Mouse (Mus musculus): Measurements from ENCODE around the gene Hist1h4j. TPM values are rescaled to one million over a fixed set of nuclear protein-coding genes. Genes with fewer than 3 reads are reported as not detected.

Gene Hist1h4j
- polyA plus RNA-seq, 1 experiment from 2014 or later, result 1.2 TPM

Small RNA genes within 50 kb of the gene (microRNA-seq; reads per million reads assigned to microRNA genes)
- gene Gm44357, result not detected
- gene Gm44367, result not detected
- not detected for gene Gm44454

Other genes with a start within 250 kb of the Hist1h4j start
- gene AK157302, start 239.8 kb upstream of the Hist1h4j start, polyA plus RNA-seq (2015; fragmentation: Nextera tagmentation; extraction: Ambion mirVana), result 0.19 and 0.41 TPM in 2 replicates
- gene Gm11273, start 233.6 kb upstream of the Hist1h4j start, polyA plus RNA-seq (2015; fragmentation: Nextera tagmentation; extraction: Ambion mirVana), result 5.2 and 7.3 TPM in 2 replicates
- gene Zkscan8, start 203.9 kb upstream of the Hist1h4j start, polyA plus RNA-seq (2015; fragmentation: Nextera tagmentation; extraction: Ambion mirVana), result 6.1 TPM in 2 replicates
- gene Olfr1366, start 192.3 kb upstream of the Hist1h4j start, polyA plus RNA-seq (2015; fragmentation: Nextera tagmentation; extraction: Ambion mirVana), result 0.17 and 0.18 TPM in 2 replicates
- gene Olfr1535, start 175.2 kb upstream of the Hist1h4j start, polyA plus RNA-seq (2015; fragmentation: Nextera tagmentation; extraction: Ambion mirVana), result not detected in 2 replicates
- not detected in 2 replicates for gene Olfr1364, start 153.3 kb upstream of the Hist1h4j start, polyA plus RNA-seq (2015; fragmentation: Nextera tagmentation; extraction: Ambion mirVana)
- gene Olfr1362, start 121.0 kb upstream of the Hist1h4j start, polyA plus RNA-seq (2015; fragmentation: Nextera tagmentation; extraction: Ambion mirVana), result not detected in 2 replicates
- not detected in 2 replicates for gene Olfr11, start 92.5 kb upstream of the Hist1h4j start, polyA plus RNA-seq (2015; fragmentation: Nextera tagmentation; extraction: Ambion mirVana)
- gene Olfr1361, start 71.7 kb upstream of the Hist1h4j start, polyA plus RNA-seq (2015; fragmentation: Nextera tagmentation; extraction: Ambion mirVana), result not detected in 2 replicates
- gene Olfr1360, start 57.7 kb upstream of the Hist1h4j start, polyA plus RNA-seq (2015; fragmentation: Nextera tagmentation; extraction: Ambion mirVana), result not detected in 2 replicates
- gene Olfr1359, start 37.0 kb upstream of the Hist1h4j start, polyA plus RNA-seq (2015; fragmentation: Nextera tagmentation; extraction: Ambion mirVana), result not detected in 2 replicates
- gene Hist1h2bl, start 18.9 kb upstream of the Hist1h4j start, polyA plus RNA-seq (2015; fragmentation: Nextera tagmentation; extraction: Ambion mirVana), result 0.96 and 1.2 TPM in 2 replicates
- 17.1 and 23.9 TPM in 2 replicates for gene Hist1h2ai, start 18.6 kb upstream of the Hist1h4j start, polyA plus RNA-seq (2015; fragmentation: Nextera tagmentation; extraction: Ambion mirVana)
- 3.5 and 7.6 TPM in 2 replicates for gene Hist1h3h, start 17.4 kb upstream of the Hist1h4j start, polyA plus RNA-seq (2015; fragmentation: Nextera tagmentation; extraction: Ambion mirVana)
- gene Hist1h2bm, start 13.0 kb upstream of the Hist1h4j start, polyA plus RNA-seq (2015; fragmentation: Nextera tagmentation; extraction: Ambion mirVana), result 2.5 and 4.5 TPM in 2 replicates
- 4.1 TPM in 1 of 2 replicates, not detected in the other for gene Hist1h4k, start 15.4 kb downstream of the Hist1h4j start, polyA plus RNA-seq (2015; fragmentation: Nextera tagmentation; extraction: Ambion mirVana)
- gene Hist1h2ak, start 18.8 kb downstream of the Hist1h4j start, polyA plus RNA-seq (2015; fragmentation: Nextera tagmentation; extraction: Ambion mirVana), result 11.6 and 26.1 TPM in 2 replicates
- 4.2 TPM in 1 of 2 replicates, not detected in the other for gene Hist1h2bn, start 19.1 kb downstream of the Hist1h4j start, polyA plus RNA-seq (2015; fragmentation: Nextera tagmentation; extraction: Ambion mirVana)
- 21.1 and 23.5 TPM in 2 replicates for gene Hist1h1b, start 45.6 kb downstream of the Hist1h4j start, polyA plus RNA-seq (2015; fragmentation: Nextera tagmentation; extraction: Ambion mirVana)
- gene Hist1h3i, start 48.3 kb downstream of the Hist1h4j start, polyA plus RNA-seq (2015; fragmentation: Nextera tagmentation; extraction: Ambion mirVana), result 81.7 and 109 TPM in 2 replicates
- 3.5 and 4.6 TPM in 2 replicates for gene Hist1h2an, start 52.2 kb downstream of the Hist1h4j start, polyA plus RNA-seq (2015; fragmentation: Nextera tagmentation; extraction: Ambion mirVana)
- 1.00 TPM in 1 of 2 replicates, not detected in the other for gene Hist1h2bp, start 52.4 kb downstream of the Hist1h4j start, polyA plus RNA-seq (2015; fragmentation: Nextera tagmentation; extraction: Ambion mirVana)
- gene Hist1h2bq, start 75.1 kb downstream of the Hist1h4j start, polyA plus RNA-seq (2015; fragmentation: Nextera tagmentation; extraction: Ambion mirVana), result 11.7 and 18.0 TPM in 2 replicates
- gene Hist1h2ao, start 75.4 kb downstream of the Hist1h4j start, polyA plus RNA-seq (2015; fragmentation: Nextera tagmentation; extraction: Ambion mirVana), result 1.9 TPM in 1 of 2 replicates, not detected in the other
- gene Hist1h4m, start 76.7 kb downstream of the Hist1h4j start, polyA plus RNA-seq (2015; fragmentation: Nextera tagmentation; extraction: Ambion mirVana), result not detected in 2 replicates
- gene Hist1h4n, start 97.1 kb downstream of the Hist1h4j start, polyA plus RNA-seq (2015; fragmentation: Nextera tagmentation; extraction: Ambion mirVana), result 9.4 and 12.8 TPM in 2 replicates
- 2,482 and 2,904 TPM in 2 replicates for gene Hist1h2ap, start 98.4 kb downstream of the Hist1h4j start, polyA plus RNA-seq (2015; fragmentation: Nextera tagmentation; extraction: Ambion mirVana)
- gene Hist1h2br, start 98.7 kb downstream of the Hist1h4j start, polyA plus RNA-seq (2015; fragmentation: Nextera tagmentation; extraction: Ambion mirVana), result 12.5 and 17.9 TPM in 2 replicates
- 7.8 and 8.8 TPM in 2 replicates for gene Zfp184, start 210.0 kb downstream of the Hist1h4j start, polyA plus RNA-seq (2015; fragmentation: Nextera tagmentation; extraction: Ambion mirVana)
- 0.15 and 0.20 TPM in 2 replicates for gene Pom121l2, start 246.1 kb downstream of the Hist1h4j start, polyA plus RNA-seq (2015; fragmentation: Nextera tagmentation; extraction: Ambion mirVana)